12 mouse cellular contexts compared by ENCODE assay signal in genomic region chr1:36090722-36091110, GRCm38 (mm10). TPM values are rescaled to one million over a fixed set of nuclear protein-coding genes. Genes with fewer than 3 reads are reported as not detected.
DNase-seq lines count a peak whose midpoint lies in the region; ATAC-seq and TF ChIP-seq lines count a peak whose summit lies in the region.
"Had no signal": no experiment of that assay in that cellular context is flagged by ENCODE, and none has a peak within 500 bp of the region (broad histone marks: within the 10 kb centered on the region; RNA-seq: fewer than 3 reads in every experiment).

No protein-coding gene starts in this region.

- H3K27me3 ChIP-seq in heart, embryonic 13.5 days (replicated peaks) = no peaks in the 10 kb centered on the region
- no peaks in the 10 kb centered on the region for H3K27me3 ChIP-seq in neural tube, embryonic 15.5 days (replicated peaks)
- H3K27me3 ChIP-seq in intestine, postnatal 0 days (replicated peaks; ENCODE audit: control insufficient read depth, insufficient read depth, low read length) = no peaks in the 10 kb centered on the region
- no peaks in the 10 kb centered on the region for H3K27me3 ChIP-seq in stomach, postnatal 0 days (ENCODE audit: control insufficient read depth, insufficient read depth, low read length)
- H3K27me3 ChIP-seq in midbrain, embryonic 14.5 days (ENCODE audit: control insufficient read depth, insufficient read depth, low read length) = no peaks in the 10 kb centered on the region
- H3K27me3 ChIP-seq: CH12.LX had no signal

- intact Hi-C loops in heart, postnatal 25 days (cut with DNase I) = no loop called here

- H3K9me3 ChIP-seq in heart, embryonic 13.5 days = no peaks in the 10 kb centered on the region
- no peaks in the 10 kb centered on the region for H3K9me3 ChIP-seq in neural tube, embryonic 15.5 days (replicated peaks)
- no peaks in the 10 kb centered on the region for H3K9me3 ChIP-seq in intestine, postnatal 0 days (ENCODE audit: control insufficient read depth)
- H3K9me3 ChIP-seq in stomach, postnatal 0 days (ENCODE audit: control insufficient read depth, low read length) = no peaks in the 10 kb centered on the region
- H3K9me3 ChIP-seq in midbrain, embryonic 14.5 days (ENCODE audit: control insufficient read depth, low read length) = no peaks in the 10 kb centered on the region

- H3K4me3 ChIP-seq in heart, embryonic 13.5 days = no peak overlapping the region
- no peak overlapping the region for H3K4me3 ChIP-seq in neural tube, embryonic 15.5 days (replicated peaks)
- H3K4me3 ChIP-seq in intestine, postnatal 0 days (ENCODE audit: low read depth, low read length) = no peak overlapping the region
- no peak overlapping the region for H3K4me3 ChIP-seq in stomach, postnatal 0 days (ENCODE audit: low read depth, low read length)
- no peak overlapping the region for H3K4me3 ChIP-seq in midbrain, embryonic 14.5 days (replicated peaks; ENCODE audit: low read depth, low read length)
- H3K4me3 ChIP-seq: left cerebral cortex, adult 2 months had no signal

- H3K36me3 ChIP-seq in heart, embryonic 13.5 days = peaks cover 36% of the 10 kb centered on the region
- peaks cover 18% of the 10 kb centered on the region for H3K36me3 ChIP-seq in neural tube, embryonic 15.5 days
- H3K36me3 ChIP-seq in intestine, postnatal 0 days (ENCODE audit: control insufficient read depth, insufficient read depth) = peaks cover 7% of the 10 kb centered on the region
- H3K36me3 ChIP-seq in stomach, postnatal 0 days (ENCODE audit: control insufficient read depth, insufficient read depth, low read length) = no peaks in the 10 kb centered on the region; the same call in none of the 2 replicates
- H3K36me3 ChIP-seq in midbrain, embryonic 14.5 days (ENCODE audit: control insufficient read depth, insufficient read depth, low read length) = peaks cover 26% of the 10 kb centered on the region

- no peak for TF ChIP-seq EP300 in stomach, postnatal 0 days (optimal IDR thresholded peaks at IDR 0.05)

- H3K4me2 ChIP-seq in heart, embryonic 13.5 days = peak overlapping the region; percentile 13; the same call in 1 of the 2 replicates
- H3K4me2 ChIP-seq in neural tube, embryonic 15.5 days = no peak overlapping the region
- 0 out of 2 replicates have a peak overlapping the region, but pooled peaks have one; percentile 48 for H3K4me2 ChIP-seq in intestine, postnatal 0 days (replicated peaks; ENCODE audit: low read depth)
- H3K4me2 ChIP-seq in stomach, postnatal 0 days (replicated peaks; ENCODE audit: low read depth) = no peak overlapping the region
- H3K4me2 ChIP-seq in midbrain, embryonic 14.5 days (ENCODE audit: low read length) = no peak overlapping the region

- peak; percentile 45 for TF ChIP-seq CTCF in intestine, postnatal 0 days (IDR thresholded peaks at IDR 0.05; ENCODE audit: low read depth)
- no peak for TF ChIP-seq CTCF in stomach, postnatal 0 days (IDR thresholded peaks at IDR 0.05; ENCODE audit: low read depth)

- H3K27ac ChIP-seq in heart, embryonic 13.5 days (replicated peaks) = peak overlapping the region; percentile 68
- H3K27ac ChIP-seq in neural tube, embryonic 15.5 days (replicated peaks) = no peak overlapping the region
- peak overlapping the region; percentile 89 for H3K27ac ChIP-seq in intestine, postnatal 0 days (ENCODE audit: low read depth, low read length)
- peak overlapping the region; percentile 86 for H3K27ac ChIP-seq in stomach, postnatal 0 days (replicated peaks)
- no peak overlapping the region for H3K27ac ChIP-seq in midbrain, embryonic 14.5 days (replicated peaks; ENCODE audit: low read depth, low read length)
- H3K27ac ChIP-seq: left cerebral cortex, adult 2 months; macrophage had no signal

- H3K4me1 ChIP-seq in heart, embryonic 13.5 days = peaks cover 64% of the 10 kb centered on the region
- H3K4me1 ChIP-seq in neural tube, embryonic 15.5 days = peaks cover 61% of the 10 kb centered on the region
- peaks cover 45% of the 10 kb centered on the region for H3K4me1 ChIP-seq in intestine, postnatal 0 days (replicated peaks; ENCODE audit: control insufficient read depth, insufficient read depth, low read length)
- peaks cover 23% of the 10 kb centered on the region for H3K4me1 ChIP-seq in stomach, postnatal 0 days (replicated peaks; ENCODE audit: control insufficient read depth, insufficient read depth)
- H3K4me1 ChIP-seq in midbrain, embryonic 14.5 days (ENCODE audit: control insufficient read depth, insufficient read depth, low read length) = peaks cover 28% of the 10 kb centered on the region

- no peak for ATAC-seq in heart, embryonic 13.5 days (ENCODE audit: extremely low read depth, insufficient number of reproducible peaks, low FRiP score, low TSS enrichment)
- ATAC-seq in neural tube, embryonic 15.5 days (ENCODE audit: low FRiP score) = 0 out of 2 replicates have a peak, but pooled peaks have one; percentile 15
- peak; percentile 83 for ATAC-seq in intestine, postnatal 0 days
- ATAC-seq in stomach, postnatal 0 days (ENCODE audit: low FRiP score, low TSS enrichment) = peak; percentile 77
- ATAC-seq in midbrain, embryonic 14.5 days (ENCODE audit: low FRiP score, low TSS enrichment) = no peak

- DNase-seq in heart, postnatal 25 days (ENCODE audit: low spot score) = no peak
- DNase-seq in neural tube, embryonic 10.5 days (ENCODE audit: extremely low spot score, low spot score) = no peak
- peak; percentile 65 for DNase-seq in stomach, postnatal 0 days (ENCODE audit: low spot score)
- no peak for DNase-seq in kidney, postnatal 10 days
- DNase-seq in midbrain, embryonic 14.5 days = no peak
- DNase-seq: cerebellum, adult 18-20 months had no signal

- peak overlapping the region; percentile 50; the same call in 1 of the 2 replicates for H3K9ac ChIP-seq in heart, embryonic 13.5 days
- H3K9ac ChIP-seq in neural tube, embryonic 15.5 days (replicated peaks) = no peak overlapping the region
- H3K9ac ChIP-seq in intestine, postnatal 0 days (ENCODE audit: low read depth, low read length) = no peak overlapping the region
- no peak overlapping the region for H3K9ac ChIP-seq in stomach, postnatal 0 days (ENCODE audit: low read length)
- no peak overlapping the region for H3K9ac ChIP-seq in midbrain, embryonic 14.5 days (replicated peaks; ENCODE audit: low read length)

- WGBS in heart, embryonic 13.5 days = 77% methylated on average over 4 of the region's 4 CpGs
- 92% methylated on average over 4 of the region's 4 CpGs for WGBS in neural tube, embryonic 15.5 days
- 53% methylated on average over 4 of the region's 4 CpGs for WGBS in intestine, postnatal 0 days
- 69% methylated on average over 4 of the region's 4 CpGs for WGBS in stomach, postnatal 0 days
- 89% methylated on average over 4 of the region's 4 CpGs for WGBS in midbrain, embryonic 14.5 days

RNA-seq across cellular contexts. Expression of gene Hs6st1, which starts 22.5 kb away (rescaled TPM):
- 4.2 and 4.4 TPM in 2 replicates for polyA plus RNA-seq in heart, embryonic 13.5 days (2015; fragmentation: Nextera tagmentation; extraction: Ambion mirVana)
- total RNA-seq in heart, postnatal 25 days (2021) = 10 to 100 TPM; 23.0 to 23.1 TPM
- polyA plus RNA-seq in neural tube, embryonic 15.5 days (2015; fragmentation: Nextera tagmentation; extraction: Ambion mirVana) = 11.7 and 24.1 TPM in 2 replicates
- 6.4 and 6.7 TPM in 2 replicates for polyA plus RNA-seq in intestine, postnatal 0 days (2015; fragmentation: Nextera tagmentation; extraction: Ambion mirVana)
- 5.7 and 6.8 TPM in 2 replicates for polyA plus RNA-seq in stomach, postnatal 0 days (2015; fragmentation: Nextera tagmentation; extraction: Ambion mirVana)
- polyA plus RNA-seq in midbrain, embryonic 14.5 days (2014; fragmentation: Nextera tagmentation; extraction: Ambion mirVana) = 18.2 and 18.5 TPM in 2 replicates

Comparison
In these comparisons a context has a peak if more than half of its experiments do, and no peak if none do; other contexts are left out.
1. ATAC-seq: peak in neural tube, embryonic 15.5 days (single experiment), intestine, postnatal 0 days (single experiment) and stomach, postnatal 0 days (single experiment); none in heart, embryonic 13.5 days (single experiment) and midbrain, embryonic 14.5 days (single experiment).
2. H3K27ac ChIP-seq: peak in heart, embryonic 13.5 days (single experiment), intestine, postnatal 0 days (single experiment) and stomach, postnatal 0 days (single experiment); none in neural tube, embryonic 15.5 days (single experiment) and midbrain, embryonic 14.5 days (single experiment).
3. H3K4me2 ChIP-seq: peak in heart, embryonic 13.5 days (single experiment) and intestine, postnatal 0 days (single experiment); none in neural tube, embryonic 15.5 days (single experiment), stomach, postnatal 0 days (single experiment) and midbrain, embryonic 14.5 days (single experiment).